Mouse (Mus musculus) neutrophil, adult 5-6 weeks (primary cell): ENCODE measurements around the gene Wbp2nl. TPM values are rescaled to one million over a fixed set of nuclear protein-coding genes. Genes with fewer than 3 reads are reported as not detected.
A peak's percentile ranks its signal among the peaks of the same experiment; 100 is the strongest.

ENCODE experiments used
- ATAC-seq: fragments of 151-379, 151-347 bp; 2 replicates; pipeline ENCODE4 v1.8.0; 2017; ENCODE audit warnings: mild to moderate bottlenecking, moderate TSS enrichment; ENCODE audit not compliant: insufficient number of reproducible peaks, poor library complexity, low FRiP score, severe bottlenecking; ENCODE audit errors: extremely low read depth
- total RNA-seq: library from RNA; stranded (forward); fragments of 200-1000 nt; gene quantifications from 2 replicates; pipeline ENCODE4 v1.2.3, GENCODE M21; 2017

Gene Wbp2nl
- total RNA-seq, 1 experiment from 2014 or later: not detected

- no peak for ATAC-seq
Observed at GRCm38 (mm10) chr15:82307107-82307506, 8.4 kb downstream of the Wbp2nl start.

GRCm38 (mm10) chr15:82308416-82308815 is 9.7 kb downstream of the Wbp2nl start:
- no peak for ATAC-seq

- no peak for ATAC-seq
Observed at GRCm38 (mm10) chr15:82317839-82318238, 19.1 kb downstream of the Wbp2nl start.

- no peak for ATAC-seq
Observed at GRCm38 (mm10) chr15:82319613-82320012, 20.9 kb downstream of the Wbp2nl start.

- no peak for ATAC-seq
Observed at GRCm38 (mm10) chr15:82322195-82322594, 23.4 kb downstream of the Wbp2nl start.

- no peak for ATAC-seq
Observed at GRCm38 (mm10) chr15:82325382-82325781, 26.6 kb downstream of the Wbp2nl start.

- ATAC-seq: no peak
Observed at GRCm38 (mm10) chr15:82335194-82335593, 36.4 kb downstream of the Wbp2nl start.

- ATAC-seq: no peak
Observed at GRCm38 (mm10) chr15:82336629-82337028, 37.9 kb downstream of the Wbp2nl start.

GRCm38 (mm10) chr15:82337875-82338274 is 39.1 kb downstream of the Wbp2nl start:
- ATAC-seq: no peak

GRCm38 (mm10) chr15:82338593-82339112 is 39.9 kb downstream of the Wbp2nl start, which contains the start of the genes Naga, Pheta2 and Smdt1:
TSS of gene Naga (minus strand) at chr15:82338925.
TSS of gene Pheta2 (plus strand) at chr15:82338942.
TSS of gene Smdt1 (plus strand) at chr15:82338959.
- peak; percentile 80 for ATAC-seq

GRCm38 (mm10) chr15:82339150-82339549 is 40.4 kb downstream of the Wbp2nl start:
- ATAC-seq: no peak

GRCm38 (mm10) chr15:82339634-82340254 is 41.0 kb downstream of the Wbp2nl start:
- ATAC-seq: no peak

- ATAC-seq: no peak
Observed at GRCm38 (mm10) chr15:82340414-82341035, 41.8 kb downstream of the Wbp2nl start.

- no peak for ATAC-seq
Observed at GRCm38 (mm10) chr15:82341036-82341501, 42.3 kb downstream of the Wbp2nl start.

- ATAC-seq: no peak
Observed at GRCm38 (mm10) chr15:82341675-82342542, 43.2 kb downstream of the Wbp2nl start.

GRCm38 (mm10) chr15:82342543-82342935 is 43.8 kb downstream of the Wbp2nl start:
- ATAC-seq: no peak

GRCm38 (mm10) chr15:82343368-82344287 is 44.9 kb downstream of the Wbp2nl start:
- ATAC-seq: no peak

GRCm38 (mm10) chr15:82344971-82345370 is 46.2 kb downstream of the Wbp2nl start:
- ATAC-seq: no peak
